Mouse (Mus musculus) erythroblast, embryonic 14.5 days (primary cell): ENCODE results near the gene Ptdss2.

Source experiments
- GATA1 ChIP-seq: IDR thresholded peaks from 2 replicates; pipeline ENCODE4 v1.6.1; 2012; ENCODE audit warnings: low read length, inconsistent platforms, mixed read lengths
- TAL1 ChIP-seq: IDR thresholded peaks from 3 replicates; pipeline ENCODE4 v1.6.1; 2012; ENCODE audit warnings: low read length, inconsistent platforms, mixed read lengths

DNA sequence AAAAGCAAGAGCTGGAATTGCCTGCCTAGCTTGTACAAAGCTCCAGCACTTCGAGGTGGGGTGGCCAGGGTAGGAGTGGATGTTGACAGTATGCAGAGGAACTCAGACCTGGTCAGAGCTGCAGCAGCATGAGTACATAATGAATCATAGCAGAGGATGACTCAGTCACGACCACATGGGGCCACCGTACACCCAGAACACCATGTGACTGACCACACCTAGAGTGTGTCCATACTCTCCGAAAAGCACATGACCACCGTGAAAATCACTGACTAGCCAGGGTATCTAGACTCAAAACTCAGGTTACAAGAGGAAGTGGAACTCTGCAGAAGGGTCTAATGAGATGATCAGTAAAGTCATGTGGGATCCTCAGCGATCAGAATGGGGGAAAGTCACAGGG lies 42.7 kb downstream of the Ptdss2 start:
- TF ChIP-seq TAL1 (no peak), GATA1 (no peak)
